Mouse (Mus musculus) C2C12 (cell line): Measurements from ENCODE around the gene Fam222b.

Experiments used
- CTCF ChIP-seq: IDR thresholded peaks from one replicate; pipeline ENCODE4 v1.5.1; 2011; ENCODE audit not compliant: control insufficient read depth, insufficient read depth, insufficient read length
- MAX ChIP-seq: IDR thresholded peaks from one replicate; pipeline ENCODE4 v1.6.1; 2011; ENCODE audit warnings: mild to moderate bottlenecking, control low read depth
- USF1 ChIP-seq: IDR thresholded peaks from one replicate; pipeline ENCODE4 v1.6.1; 2011; ENCODE audit warnings: low read depth, mild to moderate bottlenecking, control low read depth, moderate library complexity

- TF ChIP-seq CTCF: no peak
- TF ChIP-seq MAX: no peak
- no peak for TF ChIP-seq USF1
These were observed 80.0 kb downstream of the Fam222b start for GRCm38 (mm10) chr11:78174506-78174905.
